Mouse (Mus musculus): ENCODE data around the gene Aktip. TPM values are rescaled to one million over a fixed set of nuclear protein-coding genes. Genes with fewer than 3 reads are reported as not detected.

Aktip gene
- total RNA-seq, 2 experiments from 2014 or later = 99.8 to 102 TPM

Other genes with a start within 250 kb of the Aktip start
- 10 to 100 TPM; 36.3 to 39.5 TPM for gene Rbl2, start 129.9 kb downstream of the Aktip start, total RNA-seq (2021)
- gene Rpgrip1l, start 113.3 kb upstream of the Aktip start, total RNA-seq (2021) = 10 to 100 TPM; 27.6 to 30.1 TPM
- gene Fto, start 113.5 kb upstream of the Aktip start, total RNA-seq (2021) = 100 to 1,000 TPM; 136 to 140 TPM